Mouse (Mus musculus): Measurements from ENCODE around the gene Atp1b1.

The Atp1b1 gene

GRCm38 (mm10) chr1:164461726-164462125 is 3.6 kb upstream of the Atp1b1 start:
- no peak for DNase-seq (ENCODE audit: low spot score)

DNA sequence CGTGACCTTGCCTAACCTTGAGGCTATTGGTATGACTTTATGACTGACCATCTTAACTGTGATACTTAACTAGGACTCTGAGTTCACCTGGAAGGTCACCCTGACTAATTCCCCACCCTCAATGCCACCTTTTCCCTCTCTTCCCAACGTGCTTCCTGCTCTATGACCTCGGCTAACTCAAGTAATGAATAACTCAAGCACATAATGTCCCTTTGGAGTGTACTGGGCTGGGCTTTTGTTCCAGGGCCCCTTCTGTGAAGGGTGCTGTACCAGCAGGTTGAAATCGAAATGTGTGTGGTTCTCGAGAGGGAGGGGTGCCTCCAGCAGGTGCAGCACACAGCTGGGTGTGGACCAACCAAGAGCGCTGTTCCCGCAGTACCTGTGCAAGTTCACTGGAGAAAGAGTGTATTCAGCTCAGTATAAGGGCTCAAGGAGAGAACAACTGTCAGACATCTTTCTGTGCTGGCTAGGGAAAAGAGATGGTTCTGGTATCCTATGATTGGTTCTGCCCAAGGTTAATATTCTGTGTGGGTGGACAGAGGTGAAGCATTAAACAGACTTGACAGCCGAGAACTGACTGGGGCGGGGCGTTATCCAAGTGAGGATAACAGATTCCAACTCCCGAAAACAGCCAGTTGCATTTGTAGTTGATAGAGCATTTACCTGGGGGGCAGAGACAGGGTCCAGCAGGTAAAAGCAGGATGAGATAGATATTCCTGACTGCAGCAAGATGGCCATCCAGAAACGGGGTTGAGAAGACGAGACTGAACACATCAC is 3.0 kb upstream of the Atp1b1 start:
- DNase-seq (ENCODE audit: low spot score), result no peak

- DNase-seq (ENCODE audit: low spot score), result no peak
Observed at GRCm38 (mm10) chr1:164459127-164459905, 1.2 kb upstream of the Atp1b1 start.

GRCm38 (mm10) chr1:164458621-164459051 is 481 bp upstream of the Atp1b1 start:
- DNase-seq (ENCODE audit: low spot score), result no peak

- DNase-seq (ENCODE audit: low spot score), result peak; percentile 6
Observed at GRCm38 (mm10) chr1:164457531-164458244, 467 bp downstream of the Atp1b1 start.

- no peak for DNase-seq (ENCODE audit: low spot score)
Observed at GRCm38 (mm10) chr1:164456731-164457130, 1.4 kb downstream of the Atp1b1 start.

GRCm38 (mm10) chr1:164456065-164456464 is 2.1 kb downstream of the Atp1b1 start:
- DNase-seq (ENCODE audit: low spot score), result no peak

GRCm38 (mm10) chr1:164455614-164456013 is 2.5 kb downstream of the Atp1b1 start:
- no peak for DNase-seq (ENCODE audit: low spot score)

DNA sequence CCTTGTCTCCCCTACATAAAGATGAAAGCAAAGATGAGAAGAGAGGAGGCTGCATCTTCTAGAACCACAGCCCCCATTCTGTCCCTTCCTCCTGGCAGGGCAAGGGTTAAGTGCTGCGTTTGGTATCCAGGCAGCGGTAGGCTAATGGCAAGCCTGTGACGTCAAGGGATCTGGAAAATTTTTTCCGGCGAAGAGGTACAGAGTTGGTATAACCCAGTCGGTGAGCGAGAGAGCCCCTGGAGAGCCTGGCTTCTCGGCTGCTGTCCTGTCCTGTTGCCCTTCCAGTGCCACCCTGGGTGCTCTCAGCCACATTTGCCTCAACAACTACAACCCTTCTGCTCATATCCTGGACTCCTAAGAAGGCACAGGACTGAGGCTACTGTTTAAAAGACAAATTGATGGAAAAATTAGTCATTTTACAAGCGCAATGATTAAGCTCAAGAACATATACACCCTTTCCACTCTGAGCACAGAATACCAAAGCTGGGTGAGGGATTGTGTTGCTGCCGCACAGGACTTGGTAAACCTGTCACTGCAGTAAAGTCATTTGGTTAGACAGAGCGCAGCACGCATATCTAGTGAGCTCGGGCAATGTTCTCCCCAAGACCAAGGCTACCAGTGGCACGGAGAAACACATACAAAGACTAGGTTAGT is 3.3 kb downstream of the Atp1b1 start:
- DNase-seq (ENCODE audit: low spot score), result no peak

DNA sequence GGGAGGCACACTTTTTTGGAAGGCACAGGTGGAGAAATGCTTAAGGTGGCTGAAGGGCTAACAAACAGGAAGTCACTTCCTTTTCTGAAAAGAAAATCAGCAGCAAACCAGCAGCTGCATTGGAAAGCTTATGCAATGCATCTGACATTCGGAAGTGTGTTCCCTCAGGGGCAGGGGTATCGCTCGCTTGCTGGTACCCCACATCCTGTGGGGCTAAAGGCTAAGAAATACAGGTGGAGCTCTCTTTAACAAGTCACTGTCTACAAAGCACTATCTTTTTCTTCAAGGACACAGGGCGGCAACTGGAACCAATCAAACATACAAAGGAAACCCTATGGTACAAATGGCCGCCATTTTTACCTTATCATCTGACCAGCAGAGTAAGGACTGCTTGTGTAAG is 4.4 kb downstream of the Atp1b1 start:
- no peak for DNase-seq (ENCODE audit: low spot score)

GRCm38 (mm10) chr1:164453146-164453545 is 5.0 kb downstream of the Atp1b1 start:
- DNase-seq (ENCODE audit: low spot score), result no peak

DNA sequence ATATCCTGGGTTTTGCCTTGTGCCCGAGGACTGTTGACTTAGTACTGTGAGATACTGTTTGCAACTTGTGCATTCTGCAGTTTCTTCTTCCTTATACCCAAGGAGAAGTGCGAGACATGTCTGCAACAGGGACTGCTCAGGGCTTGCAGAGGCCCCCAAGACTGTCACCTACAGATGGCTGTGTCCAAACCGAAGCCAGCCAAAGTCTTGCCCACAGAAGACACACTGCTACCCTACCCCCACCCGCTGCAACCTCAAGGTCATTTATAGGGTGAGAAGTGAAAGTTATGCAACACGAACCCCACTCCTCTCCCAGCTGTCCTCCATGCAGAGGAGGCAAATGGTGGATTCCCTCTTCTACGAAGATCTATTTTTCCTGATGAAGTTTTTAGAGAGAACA is 5.6 kb downstream of the Atp1b1 start:
- DNase-seq (ENCODE audit: low spot score), result no peak

- no peak for DNase-seq (ENCODE audit: low spot score)
Observed at GRCm38 (mm10) chr1:164451346-164451745, 6.8 kb downstream of the Atp1b1 start.

DNA sequence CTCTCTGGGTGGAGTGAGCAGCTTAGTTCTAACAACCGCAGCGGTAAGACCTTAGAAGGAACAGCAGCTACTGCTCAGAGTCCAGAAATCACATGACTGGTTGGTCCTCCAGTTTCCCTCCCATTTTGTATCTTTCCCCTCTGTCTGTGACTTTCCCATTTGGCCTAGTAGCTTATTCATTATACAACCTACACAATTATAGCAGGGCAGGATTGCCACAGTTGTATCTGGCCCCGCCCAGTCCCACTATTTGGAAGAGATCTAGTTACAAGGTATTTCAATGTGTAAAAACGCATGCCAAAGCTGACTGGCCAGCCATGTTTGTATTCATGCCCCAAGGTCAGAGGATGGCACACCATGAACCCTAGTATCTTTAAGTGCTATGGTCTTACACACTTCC is 7.5 kb downstream of the Atp1b1 start:
- no peak for DNase-seq (ENCODE audit: low spot score)

GRCm38 (mm10) chr1:164450231-164450630 is 7.9 kb downstream of the Atp1b1 start:
- DNase-seq (ENCODE audit: low spot score), result no peak

DNA sequence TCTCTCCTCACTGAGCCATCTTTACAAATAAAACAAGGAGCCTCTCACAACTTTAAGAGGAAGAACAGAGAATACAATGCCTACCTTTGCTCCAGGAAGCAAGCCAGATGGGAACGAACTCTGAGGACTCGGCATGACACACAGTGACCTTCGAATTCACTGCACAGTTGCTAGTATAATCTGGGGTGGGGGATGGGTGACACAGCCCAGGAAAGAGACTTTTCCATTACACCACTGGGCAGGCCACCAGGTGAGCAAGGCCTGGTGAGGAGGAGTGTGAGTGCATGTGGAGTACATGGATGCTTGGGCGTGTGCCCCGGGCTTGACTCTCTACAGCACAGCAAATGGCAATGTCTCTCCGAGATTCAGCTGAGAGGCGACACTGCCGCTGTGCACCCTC is 8.5 kb downstream of the Atp1b1 start:
- DNase-seq (ENCODE audit: low spot score), result no peak

GRCm38 (mm10) chr1:164447521-164447920 is 10.6 kb downstream of the Atp1b1 start:
- no peak for DNase-seq (ENCODE audit: low spot score)

GRCm38 (mm10) chr1:164446535-164446934 is 11.6 kb downstream of the Atp1b1 start:
- no peak for DNase-seq (ENCODE audit: low spot score)

DNA sequence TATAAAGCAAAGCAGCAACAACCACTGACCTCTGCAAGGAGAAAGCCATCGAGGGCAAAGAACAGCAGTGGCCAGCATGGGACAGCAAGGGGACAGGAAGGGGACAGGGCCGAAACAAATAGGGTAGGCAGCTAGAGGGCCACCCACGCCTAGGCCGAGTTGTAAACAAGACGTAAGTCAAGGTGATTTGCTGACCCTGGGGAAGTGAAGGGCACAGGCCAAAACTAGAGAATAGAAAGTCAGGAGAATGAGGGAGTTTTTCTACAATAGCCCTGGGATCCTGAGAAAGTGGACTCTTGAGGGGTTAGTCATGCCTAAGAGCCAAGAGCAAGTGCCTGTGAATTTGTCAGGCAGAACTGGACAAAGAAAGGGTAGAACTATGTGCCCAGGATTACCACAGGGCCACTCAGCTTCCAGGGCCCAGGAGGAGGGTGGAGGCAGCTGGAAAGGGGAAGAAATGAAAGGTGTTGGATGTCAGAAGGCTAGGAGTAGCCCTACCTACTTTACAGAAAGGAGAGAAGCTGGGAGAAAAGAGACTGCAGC is 12.5 kb downstream of the Atp1b1 start:
- no peak for DNase-seq (ENCODE audit: low spot score)

GRCm38 (mm10) chr1:164441408-164441974 is 16.7 kb downstream of the Atp1b1 start:
- DNase-seq (ENCODE audit: low spot score), result no peak

GRCm38 (mm10) chr1:164440708-164441407 is 17.3 kb downstream of the Atp1b1 start:
- DNase-seq (ENCODE audit: low spot score), result no peak
